8 mouse cellular contexts compared by ENCODE assay signal in the genomic region with DNA sequence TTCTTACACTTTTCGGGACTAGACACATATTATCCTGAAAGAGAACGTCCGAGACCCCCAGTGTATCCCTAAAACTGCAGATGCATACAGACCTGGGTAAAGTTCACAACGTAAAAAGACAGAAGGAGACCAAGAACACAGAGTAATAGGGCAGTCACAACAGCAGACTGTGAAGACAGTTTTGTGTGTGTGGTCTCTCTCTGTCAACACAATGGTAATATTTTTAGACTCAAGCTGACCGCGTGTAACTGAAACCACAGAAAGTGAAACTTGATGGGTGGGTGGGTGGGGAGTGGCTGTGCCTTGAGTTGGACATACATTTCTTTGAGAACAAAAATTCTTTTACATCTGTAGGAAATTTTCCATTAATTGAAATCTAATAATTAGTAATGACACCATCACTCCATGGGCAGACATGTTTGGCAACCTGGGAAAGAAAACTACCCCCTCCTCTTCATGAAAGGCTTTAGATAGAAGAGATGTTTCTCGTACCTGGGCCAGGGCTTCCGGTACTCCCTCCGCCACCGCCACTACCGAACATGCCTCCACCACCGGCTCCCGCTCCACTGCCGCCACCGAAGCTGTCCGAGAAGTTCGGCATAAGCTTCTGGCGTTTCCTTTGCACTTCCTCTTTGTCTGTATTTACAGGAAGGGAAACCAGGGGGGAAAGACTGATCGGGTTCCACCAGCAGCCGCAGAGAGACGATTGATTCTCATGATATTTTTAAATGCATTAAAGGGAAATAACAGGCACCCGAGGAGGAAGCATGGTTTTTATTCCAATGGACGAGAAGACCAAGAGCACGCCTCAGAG.
DNase-seq lines count a peak whose midpoint lies in the region; ATAC-seq lines count a peak whose summit lies in the region.

No protein-coding gene starts in this region.

- DNase-seq in B cell, adult 2 months = peak; percentile 78
- DNase-seq in liver = peak; percentile 44
- DNase-seq in cerebellum, postnatal 25 days = no peak
- no peak for DNase-seq in layer of hippocampus, postnatal 10 days (ENCODE audit: low spot score in 2 of 2)
- DNase-seq in embryo, embryonic 9.5 days (ENCODE audit: extremely low spot score) = no peak
- DNase-seq in adrenal gland, adult 18-20 months (ENCODE audit: low spot score in 2 of 2) = no peak

- ATAC-seq in monocyte, adult 5-6 weeks (replicated peaks; ENCODE audit: insufficient number of reproducible peaks, low FRiP score, low TSS enrichment, poor library complexity, severe bottlenecking) = peak; percentile 69

- H3K4me3 ChIP-seq in brown adipose tissue, adult 24 weeks (ENCODE audit: insufficient read depth, low read depth, low read length) = peak overlapping the region; percentile 71

- H3K27ac ChIP-seq in brown adipose tissue, adult 24 weeks (replicated peaks; ENCODE audit: low read depth, low read length) = peak overlapping the region; percentile 84

- 0 out of 2 replicates have a peak, but pooled peaks cover 2% of the 10 kb centered on the region for H3K4me1 ChIP-seq in brown adipose tissue, adult 24 weeks (ENCODE audit: control insufficient read depth, insufficient read depth, insufficient read length, low read length)

Comparison
In these comparisons a context has a peak if more than half of its experiments do, and no peak if none do; other contexts are left out.
1. DNase-seq: peak in B cell, adult 2 months (2 of 2) and liver (single experiment); none in cerebellum, postnatal 25 days (0 of 2), layer of hippocampus, postnatal 10 days (0 of 2), embryo, embryonic 9.5 days (single experiment) and adrenal gland, adult 18-20 months (0 of 2).